Mouse (Mus musculus) kidney, adult 2 months (tissue): ENCODE results near the gene Pamr1. TPM values are rescaled to one million over a fixed set of nuclear protein-coding genes. Genes with fewer than 3 reads are reported as not detected.

Experiments used
- DNase-seq: peaks from one replicate; pipeline ENCODE4 v3.0.0; 2021
- H3K27ac ChIP-seq: fragments of 200-500 bp; 2 replicates; pipeline ENCODE4 v1.5.1; 2012; ENCODE audit warnings: low read depth, low read length, control low read depth, inconsistent platforms; ENCODE audit not compliant: insufficient read depth
- H3K27me3 ChIP-seq: fragments of 200-500 bp; replicated peaks from 2 replicates; pipeline ENCODE4 v1.6.1; 2012; ENCODE audit warnings: mild to moderate bottlenecking, moderate library complexity, low read length, inconsistent platforms; ENCODE audit not compliant: control insufficient read depth, insufficient read depth
- H3K36me3 ChIP-seq: fragments of 200-500 bp; 2 replicates; pipeline ENCODE4 v1.6.1; 2012; ENCODE audit warnings: mild to moderate bottlenecking, moderate library complexity, low read length, inconsistent platforms; ENCODE audit not compliant: control insufficient read depth, insufficient read depth
- H3K4me1 ChIP-seq: fragments of 200-500 bp; 2 replicates; pipeline ENCODE4 v1.6.1; 2011; ENCODE audit warnings: low read length; ENCODE audit not compliant: control insufficient read depth, insufficient read depth
- H3K4me3 ChIP-seq: fragments of 200-500 bp; 2 replicates; pipeline ENCODE4 v1.5.1; 2011; ENCODE audit warnings: mild to moderate bottlenecking, low read depth, low read length, control low read depth; ENCODE audit not compliant: insufficient read depth
- CTCF ChIP-seq: fragments of 200-500 bp; conservative IDR thresholded peaks from 2 replicates; pipeline ENCODE4 v1.5.1; 2011; ENCODE audit warnings: low read depth, mild to moderate bottlenecking, control low read depth, low read length, moderate library complexity, mixed read lengths; ENCODE audit not compliant: insufficient read depth, insufficient read length
- POLR2A ChIP-seq: fragments of 200-500 bp; IDR thresholded peaks from one replicate; pipeline ENCODE4 v1.6.1; 2011; ENCODE audit warnings: low read depth, low read length, control low read depth
- WGBS: fragments of 180-500 bp; shearing (Covaris S2); methylation state at CpG from one replicate; pipeline ENCODE4 v1.1.7; 2018; 5-methylcytosine and 5-hydroxymethylcytosine counted together
- polyA plus RNA-seq: library from polyadenylated mRNA; depleted of rRNA; stranded (reverse); fragments of >200 nt; gene quantifications from 2 replicates; pipeline ENCODE4 v1.2.3, GENCODE M21; 2012

Pamr1 gene
- polyA plus RNA-seq, 1 experiment = 6.1 TPM

DNA sequence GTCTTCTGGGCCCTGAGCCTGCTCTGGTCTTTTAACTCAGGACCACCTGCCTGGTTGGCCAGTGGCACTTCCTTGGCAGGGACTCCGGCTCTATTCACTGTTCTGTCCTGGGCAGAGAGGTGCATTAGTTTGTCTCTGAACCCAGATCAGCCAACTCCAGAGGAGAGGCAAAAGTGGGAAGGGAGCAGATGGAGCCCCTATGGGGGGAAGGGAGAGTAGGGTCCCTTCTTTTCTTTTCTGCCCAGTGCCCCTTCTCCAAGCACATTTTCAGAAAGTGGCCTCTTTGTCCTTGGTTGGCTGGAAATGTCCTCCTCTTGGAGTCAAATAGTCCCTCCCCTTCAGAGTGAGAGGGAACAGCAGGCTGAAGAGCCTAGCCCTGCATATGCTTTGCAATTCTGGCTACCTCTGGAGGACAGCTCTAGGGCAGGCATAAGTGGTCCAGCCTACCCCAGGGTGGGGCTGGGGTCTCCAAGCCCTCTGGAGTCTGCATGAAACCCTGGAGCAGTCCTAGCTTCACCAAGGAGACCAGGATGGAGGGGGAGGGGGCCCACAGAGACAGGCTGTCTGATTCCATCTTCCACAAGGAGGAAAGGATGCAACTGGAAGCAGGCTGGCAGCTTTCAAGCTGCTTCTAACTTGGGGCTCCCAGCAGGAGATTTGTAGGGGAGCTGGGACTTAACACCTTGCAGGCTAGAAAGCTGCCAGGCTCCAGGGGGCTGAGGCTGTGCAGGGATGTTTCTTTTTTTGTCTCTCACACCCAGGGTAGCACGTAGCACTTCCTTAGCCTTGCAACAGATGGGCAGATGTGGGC is 49.3 kb downstream of the Pamr1 start:
- H3K4me3 ChIP-seq = no peak overlapping the region
- TF ChIP-seq POLR2A (no peak), CTCF (no peak)
- no peaks in the 10 kb centered on the region for H3K27me3 ChIP-seq
- no peaks in the 10 kb centered on the region for H3K36me3 ChIP-seq
- H3K4me1 ChIP-seq = no peaks in the 10 kb centered on the region
- 58% methylated on average over 2 of the region's 2 CpGs for WGBS
- no peak for DNase-seq
- H3K27ac ChIP-seq = no peak overlapping the region

DNA sequence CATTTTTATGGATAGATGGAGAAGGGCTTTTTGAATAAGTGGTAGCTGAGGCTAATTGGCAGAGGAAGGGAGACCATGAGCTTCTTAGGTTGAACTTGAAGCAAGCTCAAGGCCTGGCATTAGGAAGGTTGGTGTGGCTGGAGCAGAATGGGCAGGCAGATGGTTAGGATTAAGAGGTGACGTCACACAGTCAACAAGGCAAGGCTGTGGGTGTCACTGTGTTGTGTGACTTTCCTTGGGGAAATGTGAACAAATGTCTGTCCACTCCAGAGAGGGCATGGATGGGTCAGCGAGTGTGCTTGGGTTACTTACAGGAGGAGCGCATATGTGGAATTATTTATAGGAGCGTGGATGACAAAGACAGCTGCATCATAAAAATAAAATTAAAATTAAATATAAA is 50.7 kb downstream of the Pamr1 start:
- Histone ChIP-seq H3K27me3 (no peaks in the 10 kb centered on the region), H3K27ac (no peak overlapping the region), H3K4me3 (no peak overlapping the region), H3K36me3 (no peaks in the 10 kb centered on the region), H3K4me1 (no peaks in the 10 kb centered on the region)
- WGBS = 93% methylated on average over 4 of the region's 4 CpGs
- no peak for DNase-seq
- TF ChIP-seq CTCF (no peak), POLR2A (no peak)

DNA sequence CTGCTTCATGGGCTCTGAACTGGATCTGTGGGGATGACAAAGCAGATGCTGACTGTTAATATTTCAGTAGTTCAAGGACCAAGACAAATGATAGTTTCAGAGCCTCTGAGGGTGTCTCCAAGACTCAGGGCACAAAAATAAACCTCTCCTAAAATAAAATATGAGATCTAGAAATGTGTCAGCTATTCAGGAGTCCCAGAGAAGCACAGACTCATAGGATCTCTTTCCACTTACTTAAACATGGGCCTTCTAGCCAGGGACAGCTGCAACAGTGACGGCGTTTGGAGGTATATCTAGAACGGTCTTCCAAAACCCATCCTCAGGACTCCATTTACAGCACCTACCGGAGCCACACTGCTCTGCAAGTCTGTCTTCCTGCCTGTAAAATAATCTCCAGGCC is 60.7 kb downstream of the Pamr1 start:
- TF ChIP-seq POLR2A (no peak), CTCF (no peak)
- H3K27ac ChIP-seq = no peak overlapping the region
- H3K4me1 ChIP-seq = no peaks in the 10 kb centered on the region
- no peaks in the 10 kb centered on the region for H3K36me3 ChIP-seq
- 96% methylated on average over 4 of the region's 4 CpGs for WGBS
- no peak for DNase-seq
- no peak overlapping the region for H3K4me3 ChIP-seq
- no peaks in the 10 kb centered on the region for H3K27me3 ChIP-seq

DNA sequence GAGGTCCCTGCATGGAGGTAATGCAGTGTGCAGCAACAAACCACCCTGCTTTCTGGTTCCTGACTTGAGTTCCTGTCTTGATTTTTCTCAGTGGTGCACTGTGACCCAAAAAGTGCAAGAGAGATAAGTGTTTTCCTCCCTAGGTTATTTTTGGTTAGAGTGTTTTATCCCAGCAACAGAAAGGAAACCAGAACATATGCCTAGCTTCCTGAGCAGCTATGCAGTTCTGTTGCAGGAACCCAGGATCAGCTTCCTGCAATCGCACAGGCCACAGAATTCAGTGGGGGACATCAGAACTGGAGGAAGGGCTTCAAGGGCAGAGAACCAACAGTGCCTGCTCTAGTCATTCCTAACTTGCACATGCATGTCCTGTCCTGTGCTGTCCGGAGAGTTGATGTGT is 66.8 kb downstream of the Pamr1 start:
- H3K4me3 ChIP-seq = no peak overlapping the region
- H3K36me3 ChIP-seq = no peaks in the 10 kb centered on the region
- no peak for DNase-seq
- no peak for TF ChIP-seq POLR2A
- TF ChIP-seq CTCF = no peak
- 62% methylated on average over 2 of the region's 2 CpGs for WGBS
- no peaks in the 10 kb centered on the region for H3K27me3 ChIP-seq
- no peak overlapping the region for H3K27ac ChIP-seq
- no peaks in the 10 kb centered on the region for H3K4me1 ChIP-seq

DNA sequence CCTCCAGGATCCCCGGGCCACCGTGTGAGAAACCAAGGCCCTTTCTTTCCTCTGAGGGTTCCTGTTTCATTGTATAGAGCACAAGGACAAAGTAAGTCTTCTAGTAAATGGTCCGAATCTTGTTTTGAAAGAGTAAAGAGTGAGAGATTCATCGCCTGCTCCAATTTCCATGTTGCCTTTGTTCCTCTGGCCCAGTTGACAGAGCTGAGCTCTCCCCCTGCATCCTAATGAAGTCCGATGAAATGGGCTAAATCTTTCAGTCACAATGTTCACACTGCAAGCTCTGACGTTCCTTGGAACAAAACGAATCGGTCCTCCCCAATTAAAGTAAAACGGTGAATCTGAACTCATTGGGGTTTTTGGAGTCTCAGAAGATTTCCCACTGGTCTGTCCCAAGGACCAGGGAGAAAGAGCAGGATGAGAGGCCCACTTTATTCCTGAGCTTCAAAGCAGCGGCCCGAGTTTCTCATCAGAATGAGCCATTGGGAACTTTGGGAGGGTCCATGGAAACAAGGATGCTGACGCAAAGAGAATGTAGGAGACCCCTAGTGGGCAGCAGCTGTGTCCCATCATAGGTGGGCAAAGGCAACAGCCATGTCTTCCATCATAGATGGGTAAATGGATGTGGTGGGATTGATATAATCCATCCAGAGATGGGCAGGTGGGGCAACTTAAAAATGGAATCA is 71.1 kb downstream of the Pamr1 start:
- DNase-seq = no peak
- 64% methylated on average over 12 of the region's 12 CpGs for WGBS
- Histone ChIP-seq H3K4me3 (no peak overlapping the region), H3K4me1 (no peaks in the 10 kb centered on the region), H3K27me3 (no peaks in the 10 kb centered on the region), H3K36me3 (no peaks in the 10 kb centered on the region), H3K27ac (no peak overlapping the region)
- TF ChIP-seq CTCF = no peak
- no peak for TF ChIP-seq POLR2A

DNA sequence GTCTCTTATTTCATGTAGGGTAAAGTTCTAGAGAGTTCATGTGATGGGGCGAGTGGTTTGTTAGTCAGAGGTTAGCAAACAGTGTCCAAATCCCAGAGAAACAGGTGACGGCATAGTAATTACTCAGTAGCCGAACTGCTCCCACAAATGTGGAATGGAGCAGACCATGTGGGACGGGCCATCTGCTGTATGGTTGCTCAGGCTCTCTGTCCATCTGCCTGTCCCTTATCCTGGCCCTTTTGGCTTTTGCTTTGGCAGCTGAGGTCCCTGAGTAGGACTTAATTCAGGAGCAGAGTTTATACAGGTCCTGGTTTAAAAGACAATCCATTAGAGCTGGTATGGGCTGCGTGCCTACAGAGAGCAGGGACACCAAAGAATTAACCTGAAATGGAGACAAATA is 72.4 kb downstream of the Pamr1 start:
- no peak for TF ChIP-seq CTCF
- no peak for TF ChIP-seq POLR2A
- Histone ChIP-seq H3K27me3 (no peaks in the 10 kb centered on the region), H3K27ac (no peak overlapping the region), H3K4me3 (no peak overlapping the region), H3K36me3 (no peaks in the 10 kb centered on the region), H3K4me1 (no peaks in the 10 kb centered on the region)
- WGBS = 90% methylated on average over 5 of the region's 5 CpGs
- no peak for DNase-seq

DNA sequence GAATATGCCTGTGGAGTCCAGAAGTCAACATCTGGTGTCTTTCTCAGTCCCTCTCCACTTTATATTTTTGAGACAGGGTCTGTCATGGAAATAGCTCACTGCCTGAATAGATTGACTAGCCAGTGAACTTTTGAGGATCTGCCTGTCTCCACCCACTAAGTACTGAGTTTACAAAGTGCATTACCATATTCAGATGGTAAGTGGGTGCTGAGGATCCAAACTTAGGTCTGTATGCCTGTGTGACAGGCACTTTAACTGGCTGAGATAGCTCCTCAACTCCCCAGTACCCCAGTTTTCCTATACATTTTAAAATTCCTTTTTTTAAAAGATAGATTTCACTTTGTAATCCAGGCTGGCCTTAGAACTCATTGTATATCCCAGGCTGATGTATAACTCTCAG is 73.1 kb downstream of the Pamr1 start:
- TF ChIP-seq POLR2A (no peak), CTCF (no peak)
- Histone ChIP-seq H3K27ac (no peak overlapping the region), H3K36me3 (no peaks in the 10 kb centered on the region), H3K27me3 (no peaks in the 10 kb centered on the region), H3K4me1 (no peaks in the 10 kb centered on the region), H3K4me3 (no peak overlapping the region)
- DNase-seq = no peak
